Mouse (Mus musculus): Measurements from ENCODE around the gene Slc5a3. TPM values are rescaled to one million over a fixed set of nuclear protein-coding genes. Genes with fewer than 3 reads are reported as not detected.
"Not testable (repeated sequence)": the region's sequence is repeated elsewhere in the genome, so short reads cannot be mapped to it uniquely, and the experiment has no call there.

Gene Slc5a3
- total and polyA plus RNA-seq, 2 experiments from 2014 or later: 8.1 to 25.4 TPM

GRCm38 (mm10) chr16:92098351-92099051, 40.4 kb downstream of the Slc5a3 start:
- Histone ChIP-seq H3K4me2 (ENCODE audit: low read depth) (no peak overlapping the region), H3K36me3 (ENCODE audit: insufficient read depth) (peaks cover 5% of the 10 kb centered on the region; the same call in 1 of the 2 replicates), H3K9ac (no peak overlapping the region), H3K27ac (ENCODE audit: low read depth, low read length) (no peak overlapping the region), H3K9me3 (ENCODE audit: low read length) (no peaks in the 10 kb centered on the region), H3K4me1 (ENCODE audit: insufficient read depth) (peaks cover 11% of the 10 kb centered on the region; the same call in 1 of the 2 replicates), H3K4me3 (ENCODE audit: low read depth, low read length) (no peak overlapping the region), H3K27me3 (ENCODE audit: insufficient read depth, low read length) (no peaks in the 10 kb centered on the region)
- 71% methylated on average over 10 of the region's 10 CpGs for WGBS
- ATAC-seq (no peak), DNase-seq (no peak)
- TF ChIP-seq CTCF (IDR thresholded peaks at IDR 0.05; ENCODE audit: low read depth): no peak

- H3K4me1 ChIP-seq (ENCODE audit: insufficient read depth): peaks cover 11% of the 10 kb centered on the region; the same call in 1 of the 2 replicates
- H3K27me3 ChIP-seq (ENCODE audit: insufficient read depth, low read length): no peaks in the 10 kb centered on the region
- H3K27ac ChIP-seq (ENCODE audit: low read depth, low read length): peak overlapping the region; percentile 66; the same call in 1 of the 2 replicates
- ATAC-seq: no peak
- DNase-seq: no peak
- H3K4me2 ChIP-seq (ENCODE audit: low read depth): no peak overlapping the region
- no peak overlapping the region for H3K9ac ChIP-seq
- H3K36me3 ChIP-seq (ENCODE audit: insufficient read depth): peaks cover 5% of the 10 kb centered on the region; the same call in 1 of the 2 replicates
- no peak for TF ChIP-seq CTCF (IDR thresholded peaks at IDR 0.05; ENCODE audit: low read depth)
- no peak overlapping the region for H3K4me3 ChIP-seq (ENCODE audit: low read depth, low read length)
- 82% methylated on average over 16 of the region's 16 CpGs for WGBS
- no peaks in the 10 kb centered on the region for H3K9me3 ChIP-seq (ENCODE audit: low read length)
These were observed 41.5 kb downstream of the Slc5a3 start for GRCm38 (mm10) chr16:92099598-92099997.

DNA sequence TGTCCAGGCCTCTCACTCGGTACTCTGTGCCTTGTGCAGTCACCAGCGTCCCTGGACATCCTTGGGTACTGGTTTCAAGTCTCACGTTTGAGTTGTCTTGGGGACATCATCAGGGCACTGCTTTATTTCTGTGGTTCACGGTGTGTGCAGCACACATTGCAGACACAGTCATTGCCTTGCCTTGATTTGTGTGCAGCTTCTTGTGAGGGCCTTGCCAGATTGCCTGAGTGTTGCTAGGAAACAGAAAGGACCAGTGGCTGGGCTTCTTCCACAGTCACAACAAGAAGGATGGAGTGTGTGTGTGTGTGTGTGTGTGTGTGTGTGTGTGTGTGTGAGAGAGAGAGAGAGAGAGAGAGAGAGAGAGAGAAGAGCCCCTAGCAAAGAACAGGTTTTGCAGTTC, 42.0 kb downstream of the Slc5a3 start:
- peak; percentile 91 for ATAC-seq
- TF ChIP-seq CTCF (IDR thresholded peaks at IDR 0.05; ENCODE audit: low read depth): no peak
- 69% methylated on average over 4 of the region's 4 CpGs for WGBS
- peak overlapping the region; percentile 66; the same call in 1 of the 2 replicates for H3K27ac ChIP-seq (ENCODE audit: low read depth, low read length)
- H3K9me3 ChIP-seq (ENCODE audit: low read length): no peaks in the 10 kb centered on the region
- no peak overlapping the region for H3K4me2 ChIP-seq (ENCODE audit: low read depth)
- H3K4me3 ChIP-seq (ENCODE audit: low read depth, low read length): no peak overlapping the region
- H3K27me3 ChIP-seq (ENCODE audit: insufficient read depth, low read length): no peaks in the 10 kb centered on the region
- peaks cover 5% of the 10 kb centered on the region; the same call in 1 of the 2 replicates for H3K36me3 ChIP-seq (ENCODE audit: insufficient read depth)
- H3K4me1 ChIP-seq (ENCODE audit: insufficient read depth): peaks cover 11% of the 10 kb centered on the region; the same call in 1 of the 2 replicates
- no peak overlapping the region for H3K9ac ChIP-seq
- peak; percentile 72 for DNase-seq

DNA sequence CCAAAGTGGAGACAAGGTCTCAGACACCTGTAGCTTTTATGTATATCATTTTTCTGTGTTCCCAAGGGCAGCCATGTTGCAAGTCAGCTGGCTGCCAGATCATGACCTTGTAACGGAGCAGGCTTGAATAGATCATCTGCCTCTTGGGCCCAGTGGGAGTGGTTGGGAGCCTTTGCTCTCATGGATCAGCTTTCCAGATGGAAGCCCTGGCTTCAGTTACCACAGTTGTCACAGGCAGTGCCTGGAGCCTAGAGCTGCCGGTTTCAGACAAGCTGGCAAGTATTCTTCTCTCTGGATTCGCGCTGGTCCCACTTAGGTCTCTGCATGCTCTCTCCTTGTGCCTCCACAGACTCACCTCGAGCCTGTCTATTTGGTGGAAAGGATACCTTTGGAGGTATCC, 44.0 kb downstream of the Slc5a3 start:
- ATAC-seq (no peak), DNase-seq (no peak)
- Histone ChIP-seq H3K4me1 (ENCODE audit: insufficient read depth) (peaks cover 11% of the 10 kb centered on the region; the same call in 1 of the 2 replicates), H3K4me3 (ENCODE audit: low read depth, low read length) (no peak overlapping the region), H3K27me3 (ENCODE audit: insufficient read depth, low read length) (no peaks in the 10 kb centered on the region), H3K9me3 (ENCODE audit: low read length) (no peaks in the 10 kb centered on the region), H3K36me3 (ENCODE audit: insufficient read depth) (peaks cover 5% of the 10 kb centered on the region; the same call in 1 of the 2 replicates), H3K9ac (no peak overlapping the region), H3K4me2 (ENCODE audit: low read depth) (no peak overlapping the region), H3K27ac (ENCODE audit: low read depth, low read length) (no peak overlapping the region)
- no peak for TF ChIP-seq CTCF (IDR thresholded peaks at IDR 0.05; ENCODE audit: low read depth)
- WGBS: 68% methylated on average over 5 of the region's 5 CpGs

- not testable (repeated sequence) for H3K4me3 ChIP-seq (ENCODE audit: low read depth, low read length); H3K36me3 ChIP-seq (ENCODE audit: insufficient read depth); ATAC-seq; H3K27me3 ChIP-seq (ENCODE audit: insufficient read depth, low read length); H3K27ac ChIP-seq (ENCODE audit: low read depth, low read length); H3K4me2 ChIP-seq (ENCODE audit: low read depth); H3K9ac ChIP-seq; DNase-seq; H3K9me3 ChIP-seq (ENCODE audit: low read length)
- peaks cover 11% of the 10 kb centered on the region; the same call in 1 of the 2 replicates for H3K4me1 ChIP-seq (ENCODE audit: insufficient read depth)
- 91% methylated on average over 6 of the region's 7 CpGs for WGBS
These were observed 44.8 kb downstream of the Slc5a3 start for GRCm38 (mm10) chr16:92102931-92103330.

- ATAC-seq: no peak
- no peak overlapping the region for H3K27ac ChIP-seq (ENCODE audit: low read depth, low read length)
These were observed 45.6 kb downstream of the Slc5a3 start for GRCm38 (mm10) chr16:92103572-92104331.

DNA sequence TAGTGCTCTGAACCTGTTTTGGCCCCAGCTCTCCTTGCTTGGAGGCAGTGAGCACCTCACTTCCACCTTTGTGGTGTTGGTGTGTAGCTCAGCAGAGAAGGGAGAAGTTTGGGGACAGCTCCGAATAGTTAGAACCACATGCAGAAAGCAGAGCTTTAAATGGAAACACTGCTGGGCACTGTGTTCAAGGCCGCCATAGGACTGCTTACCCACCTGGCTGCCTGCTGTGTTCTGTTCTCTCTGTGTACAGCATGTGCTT, 46.1 kb downstream of the Slc5a3 start:
- no peaks in the 10 kb centered on the region for H3K9me3 ChIP-seq (ENCODE audit: low read length)
- H3K27me3 ChIP-seq (ENCODE audit: insufficient read depth, low read length): no peaks in the 10 kb centered on the region
- WGBS: 84% methylated on average over 2 of the region's 2 CpGs
- no peak for TF ChIP-seq CTCF (IDR thresholded peaks at IDR 0.05; ENCODE audit: low read depth)
- H3K4me3 ChIP-seq (ENCODE audit: low read depth, low read length): no peak overlapping the region
- H3K4me2 ChIP-seq (ENCODE audit: low read depth): no peak overlapping the region
- H3K36me3 ChIP-seq (ENCODE audit: insufficient read depth): peaks cover 5% of the 10 kb centered on the region; the same call in 1 of the 2 replicates
- no peak overlapping the region for H3K27ac ChIP-seq (ENCODE audit: low read depth, low read length)
- H3K9ac ChIP-seq: no peak overlapping the region
- ATAC-seq (no peak), DNase-seq (no peak)
- peaks cover 11% of the 10 kb centered on the region; the same call in 1 of the 2 replicates for H3K4me1 ChIP-seq (ENCODE audit: insufficient read depth)

More at GRCm38 (mm10) chr16:92103572-92104331, 45.6 kb downstream of the Slc5a3 start:
- 37% methylated on average over 9 of the region's 9 CpGs for WGBS
- H3K27me3 ChIP-seq (ENCODE audit: insufficient read depth, low read length): no peaks in the 10 kb centered on the region
- H3K9me3 ChIP-seq (ENCODE audit: low read length): no peaks in the 10 kb centered on the region
- no peak overlapping the region for H3K4me3 ChIP-seq (ENCODE audit: low read depth, low read length)
- peaks cover 11% of the 10 kb centered on the region; the same call in 1 of the 2 replicates for H3K4me1 ChIP-seq (ENCODE audit: insufficient read depth)
- no peak overlapping the region for H3K4me2 ChIP-seq (ENCODE audit: low read depth)
- no peak overlapping the region for H3K9ac ChIP-seq
- H3K36me3 ChIP-seq (ENCODE audit: insufficient read depth): peaks cover 5% of the 10 kb centered on the region; the same call in 1 of the 2 replicates
- TF ChIP-seq CTCF (IDR thresholded peaks at IDR 0.05; ENCODE audit: low read depth): no peak
- no peak for DNase-seq

Measured in forebrain, postnatal 0 days (tissue).